Mouse (Mus musculus) ES-Bruce4 (cell line): ENCODE measurements around the gene Rbpjl. TPM values are rescaled to one million over a fixed set of nuclear protein-coding genes. Genes with fewer than 3 reads are reported as not detected.

Experiments
- H3K27ac ChIP-seq: 2 replicates; pipeline ENCODE4 v1.5.1; 2012; ENCODE audit warnings: low read length, inconsistent platforms; ENCODE audit not compliant: insufficient read depth
- H3K27me3 ChIP-seq: 2 replicates; pipeline ENCODE4 v1.6.1; 2012; ENCODE audit warnings: mild to moderate bottlenecking, low read length, inconsistent platforms; ENCODE audit not compliant: control insufficient read depth, poor library complexity, insufficient read depth, severe bottlenecking
- H3K36me3 ChIP-seq: 2 replicates; pipeline ENCODE4 v1.6.1; 2012; ENCODE audit warnings: inconsistent platforms, mild to moderate bottlenecking, low read length, moderate library complexity; ENCODE audit not compliant: control insufficient read depth, poor library complexity, insufficient read depth, severe bottlenecking
- H3K4me1 ChIP-seq: one replicate; pipeline ENCODE4 v1.8.1; 2011; ENCODE audit warnings: low read length; ENCODE audit not compliant: control insufficient read depth, insufficient read depth
- H3K4me3 ChIP-seq: 2 replicates; pipeline ENCODE4 v1.5.1; 2011; ENCODE audit warnings: low read depth, mild to moderate bottlenecking, low read length
- H3K9ac ChIP-seq: 2 replicates; pipeline ENCODE4 v1.6.1; 2012; ENCODE audit warnings: low read depth, mild to moderate bottlenecking, inconsistent platforms; ENCODE audit not compliant: poor library complexity, severe bottlenecking
- H3K9me3 ChIP-seq: replicated peaks from 2 replicates; pipeline ENCODE4 v1.6.1; 2012; ENCODE audit warnings: mild to moderate bottlenecking, low read length, inconsistent platforms; ENCODE audit not compliant: control insufficient read depth, poor library complexity, insufficient read depth, severe bottlenecking
- CTCF ChIP-seq: IDR thresholded peaks from one replicate; pipeline ENCODE4 v1.8.1; 2011; ENCODE audit warnings: low read depth, low read length
- EP300 ChIP-seq: IDR thresholded peaks from 2 replicates; pipeline ENCODE4 v1.6.1; 2011; ENCODE audit warnings: low read depth, low read length; ENCODE audit not compliant: insufficient read depth
- POLR2A ChIP-seq: IDR thresholded peaks from one replicate; pipeline ENCODE4 v1.8.1; 2011; ENCODE audit warnings: low read length; ENCODE audit not compliant: insufficient read depth
- polyA plus RNA-seq: library from polyadenylated mRNA; stranded (reverse); fragments of >200 nt; gene quantifications from 2 replicates; pipeline ENCODE4 v1.2.4, GENCODE M21; 2011; ENCODE audit warnings: low read depth; ENCODE audit not compliant: missing spikeins, insufficient read depth, insufficient read length

The Rbpjl gene
- polyA plus RNA-seq, 1 experiment: not detected

GRCm38 (mm10) chr2:164414167-164414566 lies 11.2 kb downstream of the Rbpjl start:
- Histone ChIP-seq H3K4me3 (peak overlapping the region; percentile 48), H3K36me3 (no peaks in the 10 kb centered on the region), H3K4me1 (peaks cover 5% of the 10 kb centered on the region), H3K27me3 (no peaks in the 10 kb centered on the region), H3K9me3 (no peaks in the 10 kb centered on the region), H3K9ac (0 out of 2 replicates have a peak overlapping the region, but pooled peaks have one; percentile 2), H3K27ac (no peak overlapping the region)
- TF ChIP-seq CTCF: no peak
- TF ChIP-seq POLR2A: no peak
- TF ChIP-seq EP300: no peak

GRCm38 (mm10) chr2:164414581-164414980 lies 11.6 kb downstream of the Rbpjl start:
- H3K4me3 ChIP-seq: peak overlapping the region; percentile 48
- peaks cover 5% of the 10 kb centered on the region for H3K4me1 ChIP-seq
- H3K36me3 ChIP-seq: no peaks in the 10 kb centered on the region
- TF ChIP-seq EP300 (no peak), POLR2A (no peak), CTCF (no peak)
- H3K27ac ChIP-seq: no peak overlapping the region
- H3K27me3 ChIP-seq: no peaks in the 10 kb centered on the region
- H3K9me3 ChIP-seq: no peaks in the 10 kb centered on the region
- 0 out of 2 replicates have a peak overlapping the region, but pooled peaks have one; percentile 2 for H3K9ac ChIP-seq

DNA sequence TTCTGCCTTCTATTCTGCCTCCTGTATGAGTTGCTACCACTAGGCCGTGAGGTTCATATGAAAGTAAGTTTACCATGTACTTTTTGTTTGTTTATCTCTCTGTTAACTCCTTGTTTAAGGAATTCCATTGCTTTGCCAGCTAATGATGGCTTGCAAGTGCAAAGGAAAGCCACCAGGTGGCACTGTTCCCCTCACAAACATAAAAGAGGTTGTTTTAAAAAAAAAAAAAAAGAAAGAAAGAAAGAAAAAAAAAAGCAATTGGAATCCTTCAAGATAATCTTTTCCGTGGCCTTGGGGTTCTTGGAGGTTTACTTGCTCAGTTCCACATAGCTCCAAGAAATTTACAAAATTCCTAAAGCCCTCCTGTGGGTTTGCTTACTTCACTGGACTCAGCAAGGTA lies 14.3 kb downstream of the Rbpjl start:
- Histone ChIP-seq H3K4me1 (peaks cover 5% of the 10 kb centered on the region), H3K27me3 (no peaks in the 10 kb centered on the region)
- TF ChIP-seq POLR2A: no peak
- peak; percentile 18 for TF ChIP-seq CTCF

GRCm38 (mm10) chr2:164418308-164418875 lies 15.5 kb downstream of the Rbpjl start:
- Histone ChIP-seq H3K27me3 (no peaks in the 10 kb centered on the region), H3K9me3 (no peaks in the 10 kb centered on the region), H3K9ac (no peak overlapping the region), H3K4me3 (no peak overlapping the region), H3K36me3 (0 out of 2 replicates have a peak, but pooled peaks cover under 1% of the 10 kb centered on the region), H3K27ac (no peak overlapping the region), H3K4me1 (peaks cover 5% of the 10 kb centered on the region)
- TF ChIP-seq POLR2A: no peak
- TF ChIP-seq EP300: peak; percentile 20; the same call in 1 of the 2 replicates
- no peak for TF ChIP-seq CTCF

More for the DNA sequence above, 14.3 kb downstream of the Rbpjl start:
- Histone ChIP-seq H3K9me3 (no peaks in the 10 kb centered on the region), H3K4me3 (no peak overlapping the region), H3K36me3 (no peaks in the 10 kb centered on the region), H3K9ac (no peak overlapping the region), H3K27ac (no peak overlapping the region)

- Histone ChIP-seq H3K27me3 (no peaks in the 10 kb centered on the region), H3K4me1 (peaks cover 5% of the 10 kb centered on the region), H3K36me3 (peaks cover 10% of the 10 kb centered on the region; the same call in 1 of the 2 replicates), H3K9ac (no peak overlapping the region), H3K9me3 (no peaks in the 10 kb centered on the region), H3K27ac (no peak overlapping the region), H3K4me3 (no peak overlapping the region)
- TF ChIP-seq CTCF (no peak), EP300 (no peak), POLR2A (no peak)
Observed at GRCm38 (mm10) chr2:164419489-164419888, 16.5 kb downstream of the Rbpjl start.

DNA sequence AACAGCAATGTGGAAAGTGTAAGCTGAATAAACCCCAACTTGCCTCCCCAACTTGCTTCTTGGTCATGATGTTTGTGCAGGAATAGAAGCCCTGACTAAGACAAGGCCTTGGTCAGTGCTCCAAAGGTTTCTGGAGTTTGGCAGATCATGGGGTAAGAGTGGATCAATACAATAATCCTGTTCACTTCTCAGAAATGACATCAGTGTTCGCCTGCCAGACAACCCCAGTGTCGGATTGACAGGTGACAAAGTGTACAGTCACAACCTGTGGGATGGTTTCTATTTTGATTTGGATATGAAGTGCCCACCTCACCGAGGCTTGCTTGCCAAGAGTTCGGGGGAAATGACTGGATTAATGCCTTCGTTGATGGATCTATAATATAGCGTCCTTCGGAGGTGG lies 18.4 kb downstream of the Rbpjl start:
- Histone ChIP-seq H3K36me3 (peaks cover 19% of the 10 kb centered on the region), H3K9me3 (no peaks in the 10 kb centered on the region), H3K27ac (no peak overlapping the region), H3K27me3 (no peaks in the 10 kb centered on the region), H3K4me3 (no peak overlapping the region), H3K4me1 (peaks cover 5% of the 10 kb centered on the region), H3K9ac (no peak overlapping the region)
- TF ChIP-seq EP300: no peak
- no peak for TF ChIP-seq POLR2A
- TF ChIP-seq CTCF: no peak

GRCm38 (mm10) chr2:164421979-164422378 lies 19.0 kb downstream of the Rbpjl start:
- TF ChIP-seq CTCF (no peak), POLR2A (no peak), EP300 (no peak)
- no peak overlapping the region for H3K9ac ChIP-seq
- H3K4me1 ChIP-seq: peaks cover 5% of the 10 kb centered on the region
- H3K27me3 ChIP-seq: no peaks in the 10 kb centered on the region
- no peak overlapping the region for H3K27ac ChIP-seq
- H3K9me3 ChIP-seq: no peaks in the 10 kb centered on the region
- peaks cover 19% of the 10 kb centered on the region for H3K36me3 ChIP-seq
- H3K4me3 ChIP-seq: no peak overlapping the region
